Mouse (Mus musculus) embryonic facial prominence, embryonic 13.5 days (tissue): ENCODE measurements at regions not wholly inside any gene's neighbourhood (a gene's known extent, or its start where the extent isn't known, plus 50 kb on each side); places are given as distances from the start of the nearest gene placed in this dataset.

Experiments used
- ATAC-seq: fragments of 200-750 bp; cut with Nextera tagmentation; 2 replicates; pipeline ENCODE4 v1.8.0; 2017; ENCODE audit warnings: low read depth; ENCODE audit not compliant: insufficient number of reproducible peaks, insufficient read depth, low FRiP score, low TSS enrichment
- H3K27ac ChIP-seq: fragments of 300-500 bp; sonication (generic); 2 replicates; pipeline ENCODE4 v1.5.1; 2015; ENCODE audit warnings: moderate library complexity, mild to moderate bottlenecking, inconsistent platforms
- H3K27me3 ChIP-seq: fragments of 300-500 bp; sonication (generic); 2 replicates; pipeline ENCODE4 v1.6.1; 2015; ENCODE audit warnings: mild to moderate bottlenecking, inconsistent platforms
- H3K36me3 ChIP-seq: fragments of 300-500 bp; sonication (generic); 2 replicates; pipeline ENCODE4 v1.6.1; 2015; ENCODE audit warnings: mild to moderate bottlenecking, inconsistent platforms
- H3K4me1 ChIP-seq: fragments of 300-500 bp; sonication (generic); 2 replicates; pipeline ENCODE4 v1.6.1; 2015; ENCODE audit warnings: inconsistent platforms
- H3K4me2 ChIP-seq: fragments of 300-500 bp; sonication (generic); 2 replicates; pipeline ENCODE4 v1.6.1; 2015; ENCODE audit warnings: moderate library complexity, mild to moderate bottlenecking, inconsistent platforms
- H3K4me3 ChIP-seq: fragments of 300-500 bp; sonication (generic); 2 replicates; pipeline ENCODE4 v1.5.1; 2015; ENCODE audit warnings: mild to moderate bottlenecking, inconsistent platforms
- H3K9ac ChIP-seq: fragments of 300-500 bp; sonication (generic); 2 replicates; pipeline ENCODE4 v1.6.1; 2015; ENCODE audit warnings: mild to moderate bottlenecking, inconsistent platforms
- H3K9me3 ChIP-seq: fragments of 300-500 bp; sonication (generic); 2 replicates; pipeline ENCODE4 v1.6.1; 2016; ENCODE audit warnings: inconsistent platforms
- WGBS: fragments of 180-500 bp; shearing (Covaris S2); methylation state at CpG from one replicate; pipeline ENCODE4 v1.1.7; 2015; ENCODE audit warnings: mixed read lengths; 5-methylcytosine and 5-hydroxymethylcytosine counted together

DNA sequence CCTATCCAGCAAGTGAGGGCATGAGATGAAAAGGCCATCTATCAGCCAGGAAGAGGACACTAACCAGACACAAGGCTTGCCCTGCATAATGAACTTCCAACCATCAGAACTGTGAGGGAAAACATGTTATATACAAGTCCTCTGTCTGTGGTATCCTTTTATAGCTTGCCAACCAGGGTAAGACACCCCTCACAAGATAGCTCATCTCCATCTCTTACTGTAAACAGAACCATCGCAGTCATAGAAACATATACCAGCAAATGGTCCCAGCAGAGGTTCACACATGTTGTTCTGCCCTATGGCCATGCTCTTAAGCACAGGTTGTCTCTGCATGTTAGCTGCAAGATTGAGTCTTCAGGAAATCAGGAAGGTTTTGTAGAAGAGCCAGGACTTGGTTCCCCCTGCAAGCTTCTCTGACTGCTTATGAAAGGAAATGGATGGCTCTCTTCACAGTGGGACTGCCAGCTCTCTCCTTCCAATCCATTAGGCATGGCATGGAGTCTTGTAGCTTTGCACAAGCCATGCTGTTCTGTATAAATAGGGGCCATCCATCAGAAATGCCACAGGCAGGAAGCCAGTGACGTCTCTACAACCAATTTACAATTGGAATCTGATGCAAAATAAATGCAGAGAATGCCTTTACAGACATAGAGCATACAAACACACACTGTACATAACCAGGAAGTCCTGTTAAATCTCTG, 1514.0 kb upstream of the Lrrc6 start:
- Histone ChIP-seq H3K9ac (no peak overlapping the region), H3K4me1 (no peaks in the 10 kb centered on the region), H3K4me2 (no peak overlapping the region), H3K27ac (no peak overlapping the region), H3K36me3 (no peaks in the 10 kb centered on the region), H3K27me3 (no peaks in the 10 kb centered on the region), H3K9me3 (no peaks in the 10 kb centered on the region), H3K4me3 (no peak overlapping the region)
- no peak for ATAC-seq
- 58% methylated on average over 2 of the region's 2 CpGs for whole genome bisulfite sequencing

GRCm38 (mm10) chr15:68011162-68011561, 1510.5 kb upstream of the Lrrc6 start:
- Histone ChIP-seq H3K9ac (no peak overlapping the region), H3K9me3 (no peaks in the 10 kb centered on the region), H3K4me3 (no peak overlapping the region), H3K27me3 (no peaks in the 10 kb centered on the region), H3K27ac (no peak overlapping the region), H3K4me1 (no peaks in the 10 kb centered on the region), H3K4me2 (no peak overlapping the region), H3K36me3 (no peaks in the 10 kb centered on the region)
- 85% methylated on average over 1 of the region's 1 CpGs for WGBS
- no peak for ATAC-seq

- no peak for ATAC-seq
- no peak overlapping the region for H3K4me2 ChIP-seq
- no peaks in the 10 kb centered on the region for H3K9me3 ChIP-seq
- H3K36me3 ChIP-seq, result no peaks in the 10 kb centered on the region
- WGBS, result 88% methylated on average over 1 of the region's 1 CpGs
- no peak overlapping the region for H3K27ac ChIP-seq
- no peaks in the 10 kb centered on the region for H3K27me3 ChIP-seq
- no peak overlapping the region for H3K4me3 ChIP-seq
- H3K4me1 ChIP-seq, result no peaks in the 10 kb centered on the region
- H3K9ac ChIP-seq, result no peak overlapping the region
Measured at GRCm38 (mm10) chr15:68010189-68010588, 1509.5 kb upstream of the Lrrc6 start.

DNA sequence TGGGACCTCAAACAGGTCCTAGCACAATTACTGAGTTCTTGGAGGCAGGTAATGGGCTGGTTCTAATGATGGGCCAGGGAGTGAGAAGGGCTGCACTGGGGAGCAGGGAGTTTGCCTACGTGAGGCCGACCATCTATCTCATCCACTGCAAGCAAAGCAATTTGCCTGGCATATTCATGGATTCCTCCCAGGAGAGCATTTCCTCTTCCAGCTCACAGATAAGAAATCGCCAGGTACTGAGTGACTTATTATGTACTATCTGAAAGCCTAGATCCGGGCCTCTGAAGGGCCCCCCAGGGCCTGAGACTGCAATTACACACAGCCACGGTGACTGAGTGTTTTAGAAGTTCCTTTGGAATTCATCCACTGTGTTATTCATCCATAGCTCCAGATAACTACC, 1504.1 kb upstream of the Lrrc6 start:
- H3K4me3 ChIP-seq, result no peak overlapping the region
- H3K4me1 ChIP-seq, result no peaks in the 10 kb centered on the region
- no peaks in the 10 kb centered on the region for H3K9me3 ChIP-seq
- ATAC-seq, result no peak
- no peaks in the 10 kb centered on the region for H3K36me3 ChIP-seq
- WGBS, result 61% methylated on average over 5 of the region's 5 CpGs
- no peak overlapping the region for H3K27ac ChIP-seq
- no peaks in the 10 kb centered on the region for H3K27me3 ChIP-seq
- H3K4me2 ChIP-seq, result no peak overlapping the region
- H3K9ac ChIP-seq, result no peak overlapping the region

- Histone ChIP-seq H3K4me2 (no peak overlapping the region), H3K4me1 (0 out of 2 replicates have a peak, but pooled peaks cover 3% of the 10 kb centered on the region), H3K27me3 (no peaks in the 10 kb centered on the region), H3K36me3 (no peaks in the 10 kb centered on the region), H3K9me3 (no peaks in the 10 kb centered on the region), H3K9ac (no peak overlapping the region), H3K27ac (no peak overlapping the region), H3K4me3 (no peak overlapping the region)
- WGBS, result 26% methylated on average over 7 of the region's 7 CpGs
- no peak for ATAC-seq
Measured at GRCm38 (mm10) chr15:67996532-67996931, 1495.8 kb upstream of the Lrrc6 start.

GRCm38 (mm10) chr15:67989428-67990272, 1488.9 kb upstream of the Lrrc6 start:
- Histone ChIP-seq H3K9ac (no peak overlapping the region), H3K27ac (peak overlapping the region; percentile 33; the same call in 1 of the 2 replicates), H3K27me3 (no peaks in the 10 kb centered on the region), H3K9me3 (no peaks in the 10 kb centered on the region), H3K4me1 (no peaks in the 10 kb centered on the region; the same call in 1 of the 2 replicates), H3K4me2 (no peak overlapping the region), H3K4me3 (no peak overlapping the region), H3K36me3 (no peaks in the 10 kb centered on the region)
- peak; percentile 67; the same call in 1 of the 2 replicates for ATAC-seq
- 34% methylated on average over 5 of the region's 5 CpGs for WGBS

- ATAC-seq, result no peak
- Histone ChIP-seq H3K4me3 (no peak overlapping the region), H3K4me2 (no peak overlapping the region), H3K36me3 (no peaks in the 10 kb centered on the region), H3K9me3 (no peaks in the 10 kb centered on the region), H3K27ac (no peak overlapping the region), H3K9ac (no peak overlapping the region), H3K27me3 (peaks cover 7% of the 10 kb centered on the region; the same call in 1 of the 2 replicates), H3K4me1 (no peaks in the 10 kb centered on the region; the same call in 1 of the 2 replicates)
- WGBS, result 91% methylated on average over 4 of the region's 4 CpGs
Measured at GRCm38 (mm10) chr15:67987941-67988340, 1487.2 kb upstream of the Lrrc6 start.

- Histone ChIP-seq H3K4me2 (no peak overlapping the region), H3K4me1 (no peaks in the 10 kb centered on the region; the same call in 1 of the 2 replicates), H3K27me3 (peaks cover 7% of the 10 kb centered on the region; the same call in 1 of the 2 replicates), H3K36me3 (no peaks in the 10 kb centered on the region), H3K9me3 (no peaks in the 10 kb centered on the region), H3K9ac (no peak overlapping the region), H3K4me3 (no peak overlapping the region), H3K27ac (no peak overlapping the region)
- WGBS, result 15% methylated on average over 1 of the region's 1 CpGs
- ATAC-seq, result no peak
Measured at GRCm38 (mm10) chr15:67983253-67983652, 1482.5 kb upstream of the Lrrc6 start.

- Histone ChIP-seq H3K4me3 (no peak overlapping the region), H3K9me3 (no peaks in the 10 kb centered on the region), H3K36me3 (no peaks in the 10 kb centered on the region), H3K9ac (no peak overlapping the region), H3K4me1 (no peaks in the 10 kb centered on the region; the same call in 1 of the 2 replicates), H3K27me3 (peaks cover 7% of the 10 kb centered on the region; the same call in 1 of the 2 replicates), H3K4me2 (no peak overlapping the region), H3K27ac (no peak overlapping the region)
- no peak for ATAC-seq
- WGBS, result 84% methylated on average over 3 of the region's 3 CpGs
Measured at GRCm38 (mm10) chr15:67981876-67982275, 1481.2 kb upstream of the Lrrc6 start.

GRCm38 (mm10) chr15:67979451-67979850, 1478.7 kb upstream of the Lrrc6 start:
- H3K27me3 ChIP-seq, result peaks cover 7% of the 10 kb centered on the region; the same call in 1 of the 2 replicates
- no peaks in the 10 kb centered on the region for H3K36me3 ChIP-seq
- no peaks in the 10 kb centered on the region for H3K4me1 ChIP-seq
- H3K4me3 ChIP-seq, result no peak overlapping the region
- H3K4me2 ChIP-seq, result no peak overlapping the region
- no peaks in the 10 kb centered on the region for H3K9me3 ChIP-seq
- no peak overlapping the region for H3K9ac ChIP-seq
- WGBS, result 59% methylated on average over 3 of the region's 3 CpGs
- ATAC-seq, result no peak
- no peak overlapping the region for H3K27ac ChIP-seq

- Histone ChIP-seq H3K4me2 (no peak overlapping the region), H3K4me3 (no peak overlapping the region), H3K9ac (no peak overlapping the region), H3K27ac (no peak overlapping the region), H3K36me3 (no peaks in the 10 kb centered on the region), H3K27me3 (no peaks in the 10 kb centered on the region), H3K9me3 (no peaks in the 10 kb centered on the region), H3K4me1 (no peaks in the 10 kb centered on the region)
- no peak for ATAC-seq
- WGBS, result 84% methylated on average over 2 of the region's 2 CpGs
Measured at GRCm38 (mm10) chr15:67977210-67977609, 1476.5 kb upstream of the Lrrc6 start.

DNA sequence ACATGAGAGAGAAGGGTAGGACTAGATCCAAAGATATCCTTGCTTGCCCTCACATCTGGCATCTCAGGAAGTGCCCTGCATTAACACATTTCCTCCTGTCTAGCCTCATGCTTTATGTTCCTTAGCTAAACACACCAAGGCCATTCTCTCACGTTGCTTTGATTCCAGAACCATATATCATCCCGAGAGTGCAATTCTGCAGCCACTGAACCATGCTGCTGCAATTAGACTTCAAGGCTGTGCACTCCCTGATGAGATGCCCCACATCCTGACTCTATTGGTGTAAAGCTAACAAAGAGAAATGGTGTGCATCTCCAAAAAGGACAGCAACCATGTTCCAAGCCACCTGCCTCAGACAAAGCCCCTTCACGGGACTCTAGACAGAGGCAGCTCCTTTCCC, 1471.3 kb upstream of the Lrrc6 start:
- H3K36me3 ChIP-seq, result no peaks in the 10 kb centered on the region
- H3K9me3 ChIP-seq, result no peaks in the 10 kb centered on the region
- no peaks in the 10 kb centered on the region for H3K4me1 ChIP-seq
- H3K27me3 ChIP-seq, result no peaks in the 10 kb centered on the region
- H3K4me3 ChIP-seq, result no peak overlapping the region
- no peak overlapping the region for H3K27ac ChIP-seq
- H3K4me2 ChIP-seq, result no peak overlapping the region
- WGBS, result 60% methylated on average over 3 of the region's 3 CpGs
- no peak overlapping the region for H3K9ac ChIP-seq
- ATAC-seq, result no peak
